Mouse (Mus musculus) embryo, embryonic 9.5 days (tissue): ENCODE results near the gene Ccdc130.

ENCODE experiments used
- DNase-seq: peaks from one replicate; pipeline ENCODE4 v3.0.0-alpha.2; 2017; ENCODE audit errors: extremely low spot score

Gene Ccdc130

GRCm38 (mm10) chr8:84237542-84238229, 32.5 kb downstream of the Ccdc130 start:
- DNase-seq, result no peak

- DNase-seq, result peak; percentile 98
Observed at GRCm38 (mm10) chr8:84236998-84237473, 33.1 kb downstream of the Ccdc130 start, which contains the start of gene Zswim4. TSS of gene Zswim4 (minus strand) at chr8:84237055.

- DNase-seq, result peak; percentile 25
Observed at GRCm38 (mm10) chr8:84236410-84236997, 33.7 kb downstream of the Ccdc130 start.

- DNase-seq, result no peak
Observed at GRCm38 (mm10) chr8:84235746-84236409, 34.3 kb downstream of the Ccdc130 start.

GRCm38 (mm10) chr8:84233055-84233454, 37.1 kb downstream of the Ccdc130 start:
- DNase-seq, result no peak

GRCm38 (mm10) chr8:84230735-84231134, 39.4 kb downstream of the Ccdc130 start:
- no peak for DNase-seq

- no peak for DNase-seq
Observed at GRCm38 (mm10) chr8:84223322-84224029, 46.7 kb downstream of the Ccdc130 start.

- no peak for DNase-seq
Observed at GRCm38 (mm10) chr8:84222566-84223165, 47.5 kb downstream of the Ccdc130 start.

- no peak for DNase-seq
Observed at GRCm38 (mm10) chr8:84220105-84220504, 50.1 kb downstream of the Ccdc130 start.

GRCm38 (mm10) chr8:84218143-84218542, 52.0 kb downstream of the Ccdc130 start:
- no peak for DNase-seq

- no peak for DNase-seq
Observed at GRCm38 (mm10) chr8:84217206-84217605, 53.0 kb downstream of the Ccdc130 start.

GRCm38 (mm10) chr8:84213277-84213676, 56.9 kb downstream of the Ccdc130 start:
- DNase-seq, result no peak

- DNase-seq, result no peak
Observed at GRCm38 (mm10) chr8:84211881-84212563, 58.2 kb downstream of the Ccdc130 start.

- DNase-seq, result no peak
Observed at GRCm38 (mm10) chr8:84211202-84211601, 59.0 kb downstream of the Ccdc130 start.

GRCm38 (mm10) chr8:84210167-84210791, 59.9 kb downstream of the Ccdc130 start:
- peak; percentile 81 for DNase-seq

- no peak for DNase-seq
Observed at GRCm38 (mm10) chr8:84208381-84209380, 61.5 kb downstream of the Ccdc130 start.

- DNase-seq, result no peak
Observed at GRCm38 (mm10) chr8:84207811-84208210, 62.4 kb downstream of the Ccdc130 start.
